Mouse (Mus musculus) retina, postnatal 7 days (tissue): ENCODE measurements at regions not wholly inside any gene's neighbourhood (a gene's known extent, or its start where the extent isn't known, plus 50 kb on each side); places are given as distances from the start of the nearest gene placed in this dataset.
"Not testable (repeated sequence)": the region's sequence is repeated elsewhere in the genome, so short reads cannot be mapped to it uniquely, and the experiment has no call there.

ENCODE experiments used
- DNase-seq: peaks from one replicate; pipeline ENCODE4 v3.0.0-alpha.2; 2012; ENCODE audit warnings: low read depth, low spot score

DNA sequence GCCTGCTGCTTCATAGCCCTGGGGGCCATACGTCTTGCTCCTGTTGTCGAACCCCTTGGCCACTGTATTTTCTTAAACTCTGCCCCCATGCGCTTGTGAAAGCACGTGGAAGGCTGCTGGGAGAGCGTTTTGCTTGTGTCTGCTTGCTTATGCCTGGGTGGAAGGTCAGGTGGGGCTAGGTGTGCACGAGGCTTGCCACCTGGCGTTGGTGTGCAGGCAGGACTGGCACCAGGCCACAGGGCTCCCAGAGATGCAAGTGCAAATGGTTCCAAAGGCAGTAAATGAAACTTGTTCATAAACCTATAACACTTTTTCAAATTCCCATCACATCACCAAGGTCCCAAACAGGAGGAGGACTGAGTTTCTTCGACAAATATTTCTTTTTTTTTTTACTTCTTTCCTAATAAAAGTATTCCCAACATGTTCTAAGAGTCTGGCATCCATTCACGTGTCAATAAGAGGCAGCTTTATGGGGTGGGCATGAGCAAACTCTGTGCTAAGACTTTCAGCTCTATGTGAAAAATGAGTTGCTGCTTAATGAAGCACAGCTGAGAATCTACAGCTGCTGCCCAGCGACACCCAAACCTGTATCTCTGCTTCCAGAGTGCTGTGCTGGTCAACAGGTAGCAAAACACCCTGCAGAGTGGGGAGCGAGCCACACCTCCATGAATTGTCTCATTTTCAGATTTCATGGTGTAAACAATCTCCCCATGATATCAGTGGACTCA, 116.0 kb upstream of the Gmds start:
- DNase-seq = no peak

DNA sequence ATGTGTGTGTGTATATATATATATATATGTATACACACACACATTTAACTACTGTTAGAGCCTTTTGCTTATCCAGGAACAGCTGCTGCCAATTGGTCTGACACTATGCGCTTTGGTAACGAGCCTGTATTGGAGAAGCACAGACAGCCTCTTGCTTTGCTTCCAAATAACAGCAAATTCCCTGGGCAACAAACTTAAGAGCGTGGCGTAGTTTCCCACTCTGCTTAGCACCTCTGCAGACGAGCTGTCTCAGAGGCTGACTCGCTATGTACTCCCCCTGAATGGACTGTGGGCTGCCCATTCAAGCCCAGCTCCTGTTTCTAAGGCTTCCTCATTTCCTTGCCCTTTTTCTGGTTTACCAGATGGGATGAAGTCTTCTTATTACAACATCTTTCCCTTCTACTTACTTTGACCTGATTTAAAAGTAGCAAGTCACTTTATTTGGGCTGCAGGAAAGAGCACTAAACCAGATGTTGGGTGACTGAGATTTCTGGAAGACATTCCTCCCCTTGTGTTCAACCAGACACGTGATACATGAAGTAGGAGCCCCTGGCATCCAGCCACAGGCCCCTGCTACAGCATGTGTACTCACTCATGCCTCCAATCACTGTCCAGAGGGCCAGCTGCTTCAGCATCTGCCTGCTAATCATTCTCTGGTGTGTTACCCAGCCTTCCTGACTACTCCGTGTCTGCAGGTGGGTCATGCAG, 111.3 kb upstream of the Gmds start:
- no peak for DNase-seq

DNA sequence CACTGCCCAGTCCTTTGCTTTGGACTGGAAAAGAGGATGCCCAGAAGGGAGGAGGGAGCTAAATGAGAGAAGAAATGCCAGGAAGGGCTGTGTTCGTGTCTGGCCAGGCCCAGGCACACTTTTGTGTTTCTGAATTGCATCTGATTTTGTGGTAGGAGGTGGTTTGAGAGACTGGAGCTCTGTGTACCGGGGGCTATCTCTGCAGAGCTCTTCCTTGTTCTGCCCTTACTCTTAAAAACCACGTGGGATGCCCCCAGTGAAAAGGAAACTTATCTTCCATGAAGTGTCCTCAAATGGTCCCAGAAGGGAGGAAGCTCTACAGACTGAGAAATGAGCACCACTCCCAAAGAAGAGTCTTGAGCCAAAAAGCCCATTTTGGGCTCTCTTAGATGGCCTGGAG, 106.0 kb upstream of the Gmds start:
- DNase-seq = no peak

DNA sequence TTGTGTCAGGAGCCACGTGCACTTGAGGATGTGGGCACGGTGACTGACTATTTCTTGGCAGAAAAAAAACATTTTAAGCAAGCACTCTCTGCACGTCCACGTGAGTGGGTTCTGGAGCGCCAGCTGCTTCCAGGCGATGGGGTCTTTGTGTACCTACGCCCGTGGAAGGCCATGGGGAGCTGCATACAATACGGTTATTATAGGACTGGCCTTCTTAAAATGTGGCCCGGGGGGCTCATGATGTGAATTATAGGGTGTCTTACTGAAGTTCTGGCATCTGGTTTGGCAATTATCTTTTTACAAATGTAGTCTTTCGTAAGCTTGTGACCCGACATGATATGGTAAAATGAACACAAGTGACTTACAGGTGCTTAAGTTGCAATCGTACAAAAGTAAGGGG, 103.5 kb upstream of the Gmds start:
- DNase-seq = no peak

DNA sequence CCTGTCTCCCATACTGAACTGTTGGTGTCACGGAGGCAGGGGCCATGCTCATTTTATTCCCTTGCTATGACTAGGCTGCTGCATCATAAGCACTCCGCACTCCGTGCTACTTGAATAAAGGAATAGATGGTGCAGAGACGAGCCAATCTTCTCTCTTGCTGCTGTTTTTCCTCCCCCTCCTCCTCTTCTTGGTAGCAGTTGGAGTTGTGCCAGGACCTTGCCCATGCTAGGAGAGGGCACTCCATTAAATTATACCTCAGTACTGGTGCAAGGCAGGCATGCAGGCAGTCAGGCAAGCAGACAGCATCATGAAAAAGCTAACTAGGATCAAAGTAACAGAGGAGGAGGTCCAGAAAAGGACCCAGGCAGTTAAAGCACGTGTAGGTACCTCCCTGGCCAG, 96.6 kb upstream of the Gmds start:
- no peak for DNase-seq

DNA sequence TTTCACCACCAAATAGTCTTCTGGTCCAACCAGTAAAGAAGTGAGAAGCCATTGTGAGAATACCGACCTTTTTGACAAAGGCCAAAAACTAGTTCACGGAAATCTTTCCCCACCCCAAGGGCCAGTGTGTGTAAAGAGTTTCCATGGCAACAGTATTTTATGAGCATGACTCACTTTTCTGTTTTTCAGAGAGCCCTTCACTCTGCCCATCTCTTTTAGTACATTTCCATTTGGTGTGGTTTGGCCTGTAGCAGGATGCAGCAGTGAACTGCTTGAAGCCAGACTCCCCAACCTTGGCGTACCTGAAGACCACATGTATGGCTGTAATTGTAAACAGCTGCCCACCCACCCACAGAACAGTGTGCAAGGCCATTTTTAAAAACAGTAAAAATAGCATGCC, 89.9 kb upstream of the Gmds start:
- no peak for DNase-seq

DNA sequence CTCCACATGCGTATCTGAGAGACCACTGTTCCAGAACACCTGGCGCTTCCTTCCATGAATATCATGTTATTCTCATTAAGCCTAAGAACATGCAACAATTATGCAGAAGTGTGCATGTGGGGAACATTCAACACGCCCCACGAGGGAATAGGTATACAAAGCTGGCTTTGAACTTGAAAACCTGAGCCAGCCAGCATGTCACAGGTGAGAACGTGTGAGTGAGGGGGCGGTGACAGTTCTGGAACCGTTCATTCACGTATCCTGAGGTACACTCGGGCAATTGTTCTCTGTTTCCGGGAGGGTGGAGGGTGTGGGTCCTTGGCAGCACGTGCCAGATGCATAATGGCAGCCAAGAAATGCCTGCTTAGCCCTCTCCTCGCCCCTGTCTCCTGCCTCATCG, 88.4 kb upstream of the Gmds start:
- DNase-seq = no peak

DNA sequence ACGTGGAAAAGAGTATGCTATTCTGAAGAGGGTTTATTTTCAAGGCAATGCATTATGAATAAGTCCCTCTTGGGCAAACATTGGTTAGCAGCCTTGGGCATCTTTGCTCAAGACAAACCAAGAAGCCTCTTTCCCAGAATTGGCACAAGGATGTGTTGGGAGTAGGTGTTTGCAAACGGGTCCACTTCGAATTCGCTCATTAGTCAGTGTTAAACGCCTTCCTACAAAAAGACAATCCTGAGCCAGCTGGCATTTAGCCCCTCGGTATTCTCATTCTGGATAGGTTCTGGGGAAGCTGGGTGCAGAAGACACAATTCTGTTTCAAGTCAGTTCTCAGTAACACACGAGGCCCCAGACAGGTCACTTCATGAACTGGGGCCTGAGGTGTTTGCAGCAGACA, 87.7 kb upstream of the Gmds start:
- no peak for DNase-seq

DNA sequence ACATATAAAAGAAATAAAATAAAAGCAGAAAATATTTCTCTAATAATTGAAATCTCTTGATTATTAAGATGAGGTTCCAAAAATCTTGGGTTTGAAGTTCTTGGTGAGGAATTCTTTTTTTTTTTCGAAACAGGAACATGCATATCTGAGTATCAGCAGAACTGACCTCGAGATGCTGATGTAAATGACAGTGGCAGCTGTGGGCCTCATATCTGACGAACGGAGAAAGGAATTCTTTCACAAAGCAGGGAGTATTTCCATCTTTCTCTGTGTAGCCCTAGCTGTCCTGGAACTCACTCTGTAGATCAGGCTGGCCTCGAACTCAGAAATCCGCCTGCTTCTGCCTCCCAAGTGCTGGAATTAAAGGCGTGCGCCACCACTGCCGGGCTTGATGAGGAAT, 86.0 kb upstream of the Gmds start:
- DNase-seq = not testable (repeated sequence)

DNA sequence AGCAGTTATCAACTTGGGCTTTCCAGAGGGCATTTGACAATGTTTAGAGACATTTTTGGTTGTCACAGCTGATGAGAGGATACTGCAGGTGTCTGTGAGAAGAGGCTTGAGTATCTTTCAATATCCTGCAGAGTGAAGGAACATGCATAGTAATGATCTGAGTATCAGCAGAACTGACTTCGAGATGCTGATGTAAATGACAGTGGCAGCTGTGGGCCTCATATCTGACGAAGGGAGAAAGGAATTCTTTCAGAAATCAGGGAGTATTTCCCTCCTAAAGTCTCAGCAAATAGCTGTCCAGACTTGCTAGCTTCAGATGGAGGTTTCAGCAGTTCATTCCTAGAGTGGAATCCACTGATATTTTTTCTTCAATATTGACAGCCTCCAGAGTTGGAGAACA, 83.9 kb upstream of the Gmds start:
- DNase-seq = no peak

DNA sequence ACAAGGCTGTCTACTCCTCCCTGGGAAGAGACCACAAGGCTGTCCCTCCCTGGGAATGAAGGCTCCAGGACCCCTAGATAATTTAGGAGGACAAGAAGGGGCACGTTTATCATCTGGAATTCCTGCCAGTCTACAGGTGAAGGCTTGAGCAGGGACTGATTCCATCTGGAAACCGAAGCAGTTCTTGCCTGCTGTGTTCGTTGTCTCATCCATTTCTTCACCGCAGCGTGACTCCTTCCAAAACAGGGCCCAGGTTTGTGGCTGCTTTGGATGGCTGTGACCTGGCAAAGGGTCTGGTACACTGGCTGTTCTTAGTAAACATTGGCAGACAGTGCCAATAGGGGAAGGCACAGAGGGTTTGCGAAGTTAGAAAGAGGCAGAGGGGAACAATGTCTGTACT, 80.8 kb upstream of the Gmds start:
- no peak for DNase-seq

DNA sequence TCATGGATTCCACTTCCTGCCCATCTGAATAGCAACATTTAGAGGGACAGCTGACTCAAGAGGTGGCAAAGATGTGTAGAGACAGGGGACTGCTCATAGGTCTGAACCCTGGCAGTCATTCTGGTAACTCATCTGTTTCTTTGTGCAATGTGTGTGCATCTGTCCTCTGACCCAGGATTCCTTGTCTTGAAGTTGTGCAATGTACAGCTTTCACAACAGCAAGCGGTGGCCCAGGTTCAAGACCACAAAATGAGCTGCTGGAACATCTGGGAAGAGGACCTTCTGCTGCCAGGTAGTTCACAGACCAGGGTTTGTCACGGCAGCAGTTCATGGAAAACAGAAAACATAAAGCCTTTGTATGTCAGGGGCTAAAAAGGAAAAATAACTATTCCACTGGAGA, 80.1 kb upstream of the Gmds start:
- no peak for DNase-seq

DNA sequence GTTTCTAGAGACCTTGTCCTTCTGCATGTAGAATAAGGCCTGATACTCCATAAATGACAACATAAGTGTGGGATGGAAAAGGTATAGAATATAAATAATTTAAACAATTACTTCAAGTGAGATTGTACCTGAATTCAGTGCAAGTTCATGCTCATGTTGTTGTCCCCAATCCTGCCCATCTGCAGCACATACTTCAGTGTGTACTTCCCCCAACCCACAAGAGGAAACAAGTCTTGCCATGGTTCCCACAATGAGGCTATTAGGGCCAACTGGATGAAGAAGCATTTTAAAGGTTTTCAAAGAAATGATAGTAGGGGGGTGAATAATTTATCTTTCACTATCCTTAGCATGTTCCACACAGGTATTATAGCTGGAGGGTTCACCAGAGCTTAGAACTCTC, 79.4 kb upstream of the Gmds start:
- no peak for DNase-seq

DNA sequence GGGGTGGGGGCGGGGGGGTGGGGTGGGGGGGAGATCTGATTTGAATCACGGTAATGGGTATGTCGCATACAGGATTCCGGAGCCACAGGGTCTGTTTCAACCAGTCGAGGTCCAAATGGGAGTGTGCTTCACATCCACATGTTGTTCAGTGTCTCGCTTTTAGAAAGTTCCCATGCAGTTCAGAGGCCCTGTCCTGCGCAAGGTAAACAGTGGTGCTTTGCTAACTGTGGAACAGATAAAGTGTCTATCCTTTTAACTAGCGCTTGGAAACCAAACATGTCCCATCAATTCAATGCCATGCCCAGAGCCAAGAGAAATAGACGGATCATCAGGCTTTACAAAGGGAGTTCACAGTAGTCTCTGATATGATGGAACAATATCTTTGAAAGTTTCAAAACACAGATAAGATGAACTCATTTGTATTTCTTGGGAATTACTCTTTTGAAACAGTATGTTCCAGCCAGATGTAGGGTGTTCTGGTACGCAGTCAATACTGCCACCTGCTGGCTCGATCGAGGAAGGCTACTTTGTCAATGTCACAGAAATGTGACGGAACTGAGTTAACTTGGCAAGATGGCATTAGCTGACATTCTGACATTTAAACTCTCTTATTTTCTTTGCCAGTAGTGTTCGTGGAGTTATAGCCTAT, 72.9 kb upstream of the Gmds start:
- DNase-seq = peak; percentile 31

DNA sequence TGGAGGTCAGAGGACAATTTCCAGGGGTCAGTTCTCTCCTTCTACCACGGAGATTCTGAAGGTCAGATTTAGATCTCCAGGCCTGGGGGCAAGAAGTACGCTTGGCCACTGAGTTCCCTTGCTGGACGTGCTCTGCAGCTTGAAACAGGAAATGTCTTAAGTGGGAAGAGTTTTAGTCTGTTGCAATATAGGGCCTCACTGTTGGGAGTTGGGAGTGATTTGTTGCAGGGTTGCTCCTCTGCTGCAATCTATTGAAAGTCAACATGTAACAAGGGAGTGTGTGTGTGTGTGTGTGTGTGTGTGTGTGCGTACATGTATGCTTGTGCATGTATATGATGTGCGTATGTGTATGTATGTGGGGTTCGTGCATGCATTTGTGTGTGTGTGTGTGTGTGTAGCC, 71.5 kb upstream of the Gmds start:
- no peak for DNase-seq

DNA sequence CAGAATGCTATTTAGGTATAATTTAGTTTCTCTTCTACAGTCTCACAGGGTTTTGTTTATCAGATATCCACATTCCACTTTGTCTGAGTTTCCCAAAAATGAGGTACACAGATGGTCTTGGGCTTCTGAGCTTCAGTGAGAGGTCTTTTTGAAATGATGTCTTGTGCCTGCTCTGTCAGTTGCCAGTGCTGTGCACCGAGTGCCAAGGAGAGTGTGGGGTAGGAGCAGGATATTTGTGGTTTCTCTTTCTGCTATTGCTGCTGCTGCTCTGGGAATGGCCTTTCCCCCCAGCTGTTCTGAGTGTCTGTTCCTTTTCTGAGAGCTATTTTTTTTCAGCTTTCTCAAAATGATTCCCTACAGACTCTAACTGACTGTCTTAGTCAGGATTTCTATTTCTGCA, 60.1 kb upstream of the Gmds start:
- DNase-seq = no peak
